Mouse (Mus musculus): ENCODE results near the gene Rxra. TPM values are rescaled to one million over a fixed set of nuclear protein-coding genes. Genes with fewer than 3 reads are reported as not detected.

Gene Rxra
- polyA plus RNA-seq, 1 experiment: 0.28 TPM

- no peak for TF ChIP-seq GATA1 (IDR thresholded peaks at IDR 0.05; ENCODE audit: low read length)
Observed at GRCm38 (mm10) chr2:27654321-27655232, 21.7 kb upstream of the Rxra start.

GRCm38 (mm10) chr2:27656576-27656975, 19.7 kb upstream of the Rxra start:
- no peak for TF ChIP-seq GATA1 (IDR thresholded peaks at IDR 0.05; ENCODE audit: low read length)

- TF ChIP-seq GATA1 (IDR thresholded peaks at IDR 0.05; ENCODE audit: low read length): no peak
Observed at GRCm38 (mm10) chr2:27665284-27665683, 11.0 kb upstream of the Rxra start.

- TF ChIP-seq GATA1 (IDR thresholded peaks at IDR 0.05; ENCODE audit: low read length): no peak
Observed at GRCm38 (mm10) chr2:27666719-27667118, 9.5 kb upstream of the Rxra start.

GRCm38 (mm10) chr2:27667677-27668076, 8.6 kb upstream of the Rxra start:
- TF ChIP-seq GATA1 (IDR thresholded peaks at IDR 0.05; ENCODE audit: low read length): no peak

- no peak for TF ChIP-seq GATA1 (IDR thresholded peaks at IDR 0.05; ENCODE audit: low read length)
Observed at GRCm38 (mm10) chr2:27670746-27671145, 5.5 kb upstream of the Rxra start.

GRCm38 (mm10) chr2:27671633-27672091, 4.6 kb upstream of the Rxra start:
- TF ChIP-seq GATA1 (IDR thresholded peaks at IDR 0.05; ENCODE audit: low read length): no peak

- TF ChIP-seq GATA1 (IDR thresholded peaks at IDR 0.05; ENCODE audit: low read length): no peak
Observed at GRCm38 (mm10) chr2:27676478-27677325, 462 bp downstream of the Rxra start.

- no peak for TF ChIP-seq GATA1 (IDR thresholded peaks at IDR 0.05; ENCODE audit: low read length)
Observed at GRCm38 (mm10) chr2:27677411-27678310, 1.4 kb downstream of the Rxra start.

- no peak for TF ChIP-seq GATA1 (IDR thresholded peaks at IDR 0.05; ENCODE audit: low read length)
Observed at GRCm38 (mm10) chr2:27678331-27678730, 2.1 kb downstream of the Rxra start.

- TF ChIP-seq GATA1 (IDR thresholded peaks at IDR 0.05; ENCODE audit: low read length): no peak
Observed at GRCm38 (mm10) chr2:27678836-27679480, 2.7 kb downstream of the Rxra start.

- no peak for TF ChIP-seq GATA1 (IDR thresholded peaks at IDR 0.05; ENCODE audit: low read length)
Observed at GRCm38 (mm10) chr2:27679621-27680025, 3.4 kb downstream of the Rxra start.

GRCm38 (mm10) chr2:27680058-27680457, 3.8 kb downstream of the Rxra start:
- TF ChIP-seq GATA1 (IDR thresholded peaks at IDR 0.05; ENCODE audit: low read length): no peak

- TF ChIP-seq GATA1 (IDR thresholded peaks at IDR 0.05; ENCODE audit: low read length): no peak
Observed at GRCm38 (mm10) chr2:27680595-27680994, 4.4 kb downstream of the Rxra start.

GRCm38 (mm10) chr2:27681426-27681825, 5.2 kb downstream of the Rxra start:
- TF ChIP-seq GATA1 (IDR thresholded peaks at IDR 0.05; ENCODE audit: low read length): no peak

Measured in G1E-ER4 (cell line).